Mouse (Mus musculus): ENCODE measurements around the gene Ern2. TPM values are rescaled to one million over a fixed set of nuclear protein-coding genes. Genes with fewer than 3 reads are reported as not detected.

Ern2 gene
- polyA plus RNA-seq, 1 experiment: not detected

GRCm38 (mm10) chr7:122163766-122164165 is 22.2 kb downstream of the Ern2 start:
- Histone ChIP-seq H3K27ac (ENCODE audit: insufficient read depth, low read length) (no peak overlapping the region), H3K4me1 (ENCODE audit: control insufficient read depth, insufficient read depth, insufficient read length) (peaks cover 5% of the 10 kb centered on the region; the same call in 1 of the 2 replicates), H3K36me3 (ENCODE audit: control insufficient read depth, insufficient read depth, low read length) (0 out of 2 replicates have a peak, but pooled peaks cover 2% of the 10 kb centered on the region), H3K27me3 (ENCODE audit: control insufficient read depth, insufficient read depth, low read length) (no peaks in the 10 kb centered on the region), H3K4me3 (ENCODE audit: extremely low read depth, insufficient read depth, insufficient read length) (no peak overlapping the region)
- DNase-seq (ENCODE audit: low read depth in 1 of 2, low spot score in 2 of 2): no peak
- WGBS: 98% methylated on average over 8 of the region's 8 CpGs
- TF ChIP-seq POLR2A (IDR thresholded peaks at IDR 0.05; ENCODE audit: low read depth, low read length) (no peak), CTCF (IDR thresholded peaks at IDR 0.05; ENCODE audit: extremely low read depth, insufficient read depth, insufficient read length, insufficient replicate concordance) (no peak)

- peaks cover 8% of the 10 kb centered on the region; the same call in 1 of the 2 replicates for H3K4me1 ChIP-seq (ENCODE audit: control insufficient read depth, insufficient read depth, insufficient read length)
- H3K27ac ChIP-seq (ENCODE audit: insufficient read depth, low read length): no peak overlapping the region
- TF ChIP-seq POLR2A (IDR thresholded peaks at IDR 0.05; ENCODE audit: low read depth, low read length) (no peak), CTCF (IDR thresholded peaks at IDR 0.05; ENCODE audit: extremely low read depth, insufficient read depth, insufficient read length, insufficient replicate concordance) (no peak)
- H3K27me3 ChIP-seq (ENCODE audit: control insufficient read depth, insufficient read depth, low read length): no peaks in the 10 kb centered on the region
- no peaks in the 10 kb centered on the region for H3K36me3 ChIP-seq (ENCODE audit: control insufficient read depth, insufficient read depth, low read length)
- DNase-seq (ENCODE audit: low read depth in 1 of 2, low spot score in 2 of 2): no peak
- WGBS: under 1% methylated on average over 12 of the region's 12 CpGs
- peak overlapping the region; percentile 88 for H3K4me3 ChIP-seq (ENCODE audit: extremely low read depth, insufficient read depth, insufficient read length)
These were observed 26.0 kb downstream of the Ern2 start for GRCm38 (mm10) chr7:122160037-122160436.

- Histone ChIP-seq H3K4me3 (ENCODE audit: extremely low read depth, insufficient read depth, insufficient read length) (peak within 1 kb of the TSS; percentile 88), H3K36me3 (ENCODE audit: control insufficient read depth, insufficient read depth, low read length) (no peaks in the 10 kb centered on the region), H3K27me3 (ENCODE audit: control insufficient read depth, insufficient read depth, low read length) (no peaks in the 10 kb centered on the region), H3K27ac (ENCODE audit: insufficient read depth, low read length) (peak within 1 kb of the TSS; percentile 4; the same call in 1 of the 2 replicates), H3K4me1 (ENCODE audit: control insufficient read depth, insufficient read depth, insufficient read length) (peaks cover 8% of the 10 kb centered on the region; the same call in 1 of the 2 replicates)
- DNase-seq (ENCODE audit: low read depth in 1 of 2, low spot score in 2 of 2): peak; percentile 23 to 69
- WGBS: under 1% methylated on average over 63 of the region's 63 CpGs
- TF ChIP-seq POLR2A (IDR thresholded peaks at IDR 0.05; ENCODE audit: low read depth, low read length) (no peak), CTCF (IDR thresholded peaks at IDR 0.05; ENCODE audit: extremely low read depth, insufficient read depth, insufficient read length, insufficient replicate concordance) (no peak)
These were observed 26.8 kb downstream of the Ern2 start, which contains the start of gene Plk1 for GRCm38 (mm10) chr7:122158915-122159902. Gene Plk1 (plus strand): TSS chr7:122159439.

GRCm38 (mm10) chr7:122158488-122158887 is 27.5 kb downstream of the Ern2 start:
- no peaks in the 10 kb centered on the region for H3K36me3 ChIP-seq (ENCODE audit: control insufficient read depth, insufficient read depth, low read length)
- no peaks in the 10 kb centered on the region for H3K27me3 ChIP-seq (ENCODE audit: control insufficient read depth, insufficient read depth, low read length)
- peaks cover 8% of the 10 kb centered on the region; the same call in 1 of the 2 replicates for H3K4me1 ChIP-seq (ENCODE audit: control insufficient read depth, insufficient read depth, insufficient read length)
- TF ChIP-seq POLR2A (IDR thresholded peaks at IDR 0.05; ENCODE audit: low read depth, low read length) (no peak), CTCF (IDR thresholded peaks at IDR 0.05; ENCODE audit: extremely low read depth, insufficient read depth, insufficient read length, insufficient replicate concordance) (no peak)
- no peak for DNase-seq (ENCODE audit: low read depth in 1 of 2, low spot score in 2 of 2)
- peak overlapping the region; percentile 88 for H3K4me3 ChIP-seq (ENCODE audit: extremely low read depth, insufficient read depth, insufficient read length)
- H3K27ac ChIP-seq (ENCODE audit: insufficient read depth, low read length): 0 out of 2 replicates have a peak overlapping the region, but pooled peaks have one; percentile 4
- WGBS: 4% methylated on average over 13 of the region's 13 CpGs

- Histone ChIP-seq H3K27ac (ENCODE audit: insufficient read depth, low read length) (no peak overlapping the region), H3K27me3 (ENCODE audit: control insufficient read depth, insufficient read depth, low read length) (no peaks in the 10 kb centered on the region), H3K36me3 (ENCODE audit: control insufficient read depth, insufficient read depth, low read length) (peaks cover 13% of the 10 kb centered on the region), H3K4me1 (ENCODE audit: control insufficient read depth, insufficient read depth, insufficient read length) (no peaks in the 10 kb centered on the region), H3K4me3 (ENCODE audit: extremely low read depth, insufficient read depth, insufficient read length) (no peak overlapping the region)
- 87% methylated on average over 4 of the region's 4 CpGs for WGBS
- no peak for TF ChIP-seq CTCF (IDR thresholded peaks at IDR 0.05; ENCODE audit: extremely low read depth, insufficient read depth, insufficient read length, insufficient replicate concordance)
- no peak for TF ChIP-seq POLR2A (IDR thresholded peaks at IDR 0.05; ENCODE audit: low read depth, low read length)
- DNase-seq (ENCODE audit: low read depth in 1 of 2, low spot score in 2 of 2): no peak
These were observed 33.5 kb downstream of the Ern2 start for GRCm38 (mm10) chr7:122152473-122152872.

- H3K4me1 ChIP-seq (ENCODE audit: control insufficient read depth, insufficient read depth, insufficient read length): no peaks in the 10 kb centered on the region
- no peak for DNase-seq (ENCODE audit: low read depth in 1 of 2, low spot score in 2 of 2)
- TF ChIP-seq POLR2A (IDR thresholded peaks at IDR 0.05; ENCODE audit: low read depth, low read length) (no peak), CTCF (IDR thresholded peaks at IDR 0.05; ENCODE audit: extremely low read depth, insufficient read depth, insufficient read length, insufficient replicate concordance) (no peak)
- H3K4me3 ChIP-seq (ENCODE audit: extremely low read depth, insufficient read depth, insufficient read length): no peak overlapping the region
- H3K27me3 ChIP-seq (ENCODE audit: control insufficient read depth, insufficient read depth, low read length): no peaks in the 10 kb centered on the region
- peaks cover 52% of the 10 kb centered on the region for H3K36me3 ChIP-seq (ENCODE audit: control insufficient read depth, insufficient read depth, low read length)
- no peak overlapping the region for H3K27ac ChIP-seq (ENCODE audit: insufficient read depth, low read length)
These were observed 45.0 kb downstream of the Ern2 start for GRCm38 (mm10) chr7:122140991-122141390.
